Mouse (Mus musculus) neural tube, embryonic 13.5 days (tissue): ENCODE measurements around the gene Rab2b. TPM values are rescaled to one million over a fixed set of nuclear protein-coding genes. Genes with fewer than 3 reads are reported as not detected.

Source experiments
- ATAC-seq: fragments of 200-750 bp; cut with Nextera tagmentation; 2 replicates; pipeline ENCODE4 v1.8.0; 2017; ENCODE audit warnings: low read depth, mild to moderate bottlenecking, moderate TSS enrichment, moderate library complexity
- H3K27ac ChIP-seq: fragments of 300-500 bp; sonication (generic); replicated peaks from 2 replicates; pipeline ENCODE4 v1.5.1; 2015; ENCODE audit warnings: moderate library complexity, mild to moderate bottlenecking, inconsistent platforms
- H3K27me3 ChIP-seq: fragments of 300-500 bp; sonication (generic); 2 replicates; pipeline ENCODE4 v1.6.1; 2015; ENCODE audit warnings: mild to moderate bottlenecking, inconsistent platforms
- H3K36me3 ChIP-seq: fragments of 300-500 bp; sonication (generic); 2 replicates; pipeline ENCODE4 v1.6.1; 2015; ENCODE audit warnings: mild to moderate bottlenecking, inconsistent platforms
- H3K4me1 ChIP-seq: fragments of 300-500 bp; sonication (generic); replicated peaks from 2 replicates; pipeline ENCODE4 v1.6.1; 2015; ENCODE audit warnings: inconsistent platforms
- H3K4me2 ChIP-seq: fragments of 300-500 bp; sonication (generic); 2 replicates; pipeline ENCODE4 v1.6.1; 2015; ENCODE audit warnings: inconsistent platforms, mild to moderate bottlenecking, moderate library complexity
- H3K4me3 ChIP-seq: fragments of 300-500 bp; sonication (generic); 2 replicates; pipeline ENCODE4 v1.5.1; 2015; ENCODE audit warnings: mild to moderate bottlenecking, inconsistent platforms
- H3K9ac ChIP-seq: fragments of 300-500 bp; sonication (generic); 2 replicates; pipeline ENCODE4 v1.6.1; 2015; ENCODE audit warnings: moderate library complexity, mild to moderate bottlenecking, inconsistent platforms
- H3K9me3 ChIP-seq: fragments of 300-500 bp; sonication (generic); 2 replicates; pipeline ENCODE4 v1.6.1; 2016; ENCODE audit warnings: inconsistent platforms
- WGBS: fragments of 180-500 bp; shearing (Covaris S2); methylation state at CpG from one replicate; pipeline ENCODE4 v1.1.7; 2015; 5-methylcytosine and 5-hydroxymethylcytosine counted together
- polyA plus RNA-seq: library from polyadenylated mRNA; unstranded; fragments of >200 nt; fragmentation: Nextera tagmentation; extraction: Ambion mirVana; gene quantifications from 2 replicates; pipeline ENCODE4 v1.2.1, GENCODE M21; 2015

Rab2b gene
- polyA plus RNA-seq, 1 experiment from 2014 or later, result 57.2 TPM

- no peak for ATAC-seq
Observed at GRCm38 (mm10) chr14:52256311-52257175, 22.8 kb downstream of the Rab2b start.

GRCm38 (mm10) chr14:52246129-52246528 is 33.2 kb downstream of the Rab2b start:
- 88% methylated on average over 4 of the region's 4 CpGs for WGBS
- no peaks in the 10 kb centered on the region for H3K9me3 ChIP-seq
- ATAC-seq, result no peak
- no peaks in the 10 kb centered on the region for H3K36me3 ChIP-seq
- H3K27ac ChIP-seq, result no peak overlapping the region
- H3K4me1 ChIP-seq, result peaks cover 24% of the 10 kb centered on the region
- H3K4me2 ChIP-seq, result no peak overlapping the region
- no peak overlapping the region for H3K4me3 ChIP-seq
- H3K9ac ChIP-seq, result no peak overlapping the region
- no peaks in the 10 kb centered on the region for H3K27me3 ChIP-seq

More at GRCm38 (mm10) chr14:52256311-52257175, 22.8 kb downstream of the Rab2b start:
- peak overlapping the region; percentile 94 for H3K4me3 ChIP-seq
- H3K9ac ChIP-seq, result peak overlapping the region; percentile 95
- H3K9me3 ChIP-seq, result no peaks in the 10 kb centered on the region
- H3K27ac ChIP-seq, result peak overlapping the region; percentile 95
- peak overlapping the region; percentile 64 for H3K4me2 ChIP-seq
- 7% methylated on average over 18 of the region's 18 CpGs for WGBS
- no peaks in the 10 kb centered on the region for H3K27me3 ChIP-seq
- H3K36me3 ChIP-seq, result peaks cover 6% of the 10 kb centered on the region
- H3K4me1 ChIP-seq, result peaks cover 24% of the 10 kb centered on the region

GRCm38 (mm10) chr14:52244690-52245042 is 34.7 kb downstream of the Rab2b start:
- Histone ChIP-seq H3K4me1 (peaks cover 24% of the 10 kb centered on the region), H3K27ac (peak overlapping the region; percentile 69; the same call in 1 of the 2 replicates), H3K9ac (peak overlapping the region; percentile 89), H3K4me2 (peak overlapping the region; percentile 90), H3K9me3 (no peaks in the 10 kb centered on the region), H3K27me3 (no peaks in the 10 kb centered on the region), H3K4me3 (peak overlapping the region; percentile 84), H3K36me3 (no peaks in the 10 kb centered on the region)
- WGBS, result 17% methylated on average over 7 of the region's 7 CpGs
- ATAC-seq, result peak; percentile 82; the same call in 1 of the 2 replicates

- no peaks in the 10 kb centered on the region for H3K36me3 ChIP-seq
- no peaks in the 10 kb centered on the region for H3K9me3 ChIP-seq
- no peaks in the 10 kb centered on the region for H3K27me3 ChIP-seq
- H3K4me1 ChIP-seq, result peaks cover 24% of the 10 kb centered on the region
- peak overlapping the region; percentile 75 for H3K27ac ChIP-seq
- H3K4me2 ChIP-seq, result peak overlapping the region; percentile 90
- peak overlapping the region; percentile 89 for H3K9ac ChIP-seq
- WGBS, result under 1% methylated on average over 32 of the region's 32 CpGs
- peak overlapping the region; percentile 84 for H3K4me3 ChIP-seq
- peak; percentile 100 for ATAC-seq
Observed at GRCm38 (mm10) chr14:52244041-52244689, 35.2 kb downstream of the Rab2b start.

GRCm38 (mm10) chr14:52236216-52236615 is 43.1 kb downstream of the Rab2b start:
- WGBS, result 98% methylated on average over 1 of the region's 1 CpGs
- H3K36me3 ChIP-seq, result peaks cover 62% of the 10 kb centered on the region

GRCm38 (mm10) chr14:52235165-52235564 is 44.2 kb downstream of the Rab2b start:
- Histone ChIP-seq H3K9ac (no peak overlapping the region), H3K27me3 (no peaks in the 10 kb centered on the region), H3K4me1 (no peaks in the 10 kb centered on the region), H3K27ac (no peak overlapping the region), H3K9me3 (no peaks in the 10 kb centered on the region), H3K4me2 (no peak overlapping the region), H3K4me3 (no peak overlapping the region), H3K36me3 (peaks cover 72% of the 10 kb centered on the region)
- 96% methylated on average over 7 of the region's 7 CpGs for WGBS
- no peak for ATAC-seq

More at GRCm38 (mm10) chr14:52236216-52236615, 43.1 kb downstream of the Rab2b start:
- Histone ChIP-seq H3K27me3 (no peaks in the 10 kb centered on the region), H3K4me1 (no peaks in the 10 kb centered on the region), H3K9me3 (no peaks in the 10 kb centered on the region), H3K4me3 (no peak overlapping the region), H3K27ac (no peak overlapping the region), H3K9ac (no peak overlapping the region), H3K4me2 (no peak overlapping the region)
- no peak for ATAC-seq

- Histone ChIP-seq H3K4me1 (no peaks in the 10 kb centered on the region), H3K27ac (no peak overlapping the region), H3K4me2 (no peak overlapping the region), H3K4me3 (no peak overlapping the region), H3K9ac (no peak overlapping the region), H3K9me3 (no peaks in the 10 kb centered on the region), H3K27me3 (no peaks in the 10 kb centered on the region), H3K36me3 (peaks cover 96% of the 10 kb centered on the region)
- no peak for ATAC-seq
- 90% methylated on average over 6 of the region's 6 CpGs for WGBS
Observed at GRCm38 (mm10) chr14:52232249-52232648, 47.1 kb downstream of the Rab2b start.

GRCm38 (mm10) chr14:52225972-52226371 is 53.4 kb downstream of the Rab2b start:
- WGBS, result 94% methylated on average over 2 of the region's 2 CpGs
- ATAC-seq, result no peak
- Histone ChIP-seq H3K36me3 (peaks cover 96% of the 10 kb centered on the region), H3K27me3 (no peaks in the 10 kb centered on the region), H3K9me3 (no peaks in the 10 kb centered on the region), H3K9ac (no peak overlapping the region), H3K4me1 (no peaks in the 10 kb centered on the region), H3K4me2 (no peak overlapping the region), H3K4me3 (no peak overlapping the region), H3K27ac (no peak overlapping the region)

GRCm38 (mm10) chr14:52217261-52217660 is 62.1 kb downstream of the Rab2b start:
- Histone ChIP-seq H3K27me3 (no peaks in the 10 kb centered on the region), H3K9me3 (no peaks in the 10 kb centered on the region), H3K27ac (no peak overlapping the region), H3K9ac (no peak overlapping the region), H3K4me1 (no peaks in the 10 kb centered on the region), H3K4me2 (no peak overlapping the region), H3K36me3 (peaks cover 94% of the 10 kb centered on the region), H3K4me3 (no peak overlapping the region)
- WGBS, result 89% methylated on average over 5 of the region's 5 CpGs
- ATAC-seq, result no peak

Other genes starting within 250 kb of the Rab2b start
- gene Olfr221, start 237.1 kb downstream of the Rab2b start, polyA plus RNA-seq, result not detected in 2 replicates
- 631 and 750 TPM in 2 replicates for gene Hnrnpc, start 175.5 kb downstream of the Rab2b start, polyA plus RNA-seq
- 45.3 and 52.9 TPM in 2 replicates for gene Rpgrip1, start 168.8 kb downstream of the Rab2b start, polyA plus RNA-seq
- gene Supt16, start 82.1 kb downstream of the Rab2b start, polyA plus RNA-seq, result 43.6 and 53.9 TPM in 2 replicates
- 35.8 and 47.6 TPM in 2 replicates for gene Chd8, start 21.8 kb downstream of the Rab2b start, polyA plus RNA-seq
- gene Tox4, start 399 bp downstream of the Rab2b start, polyA plus RNA-seq, result 52.7 and 58.5 TPM in 2 replicates
- 53.2 and 60.8 TPM in 2 replicates for gene Mettl3, start 25.6 kb upstream of the Rab2b start, polyA plus RNA-seq
- 44.5 and 47.5 TPM in 2 replicates for gene Sall2, start 49.2 kb upstream of the Rab2b start, polyA plus RNA-seq
- not detected in 2 replicates for gene Olfr1513, start 76.9 kb upstream of the Rab2b start, polyA plus RNA-seq
- gene Olfr1512, start 99.6 kb upstream of the Rab2b start, polyA plus RNA-seq, result 0.13 TPM in 1 of 2 replicates, not detected in the other
- 0.33 and 0.47 TPM in 2 replicates for gene Olfr1511, start 117.8 kb upstream of the Rab2b start, polyA plus RNA-seq
- gene Olfr1510, start 134.8 kb upstream of the Rab2b start, polyA plus RNA-seq, result not detected in 2 replicates
- not detected in 2 replicates for gene Olfr1509, start 163.4 kb upstream of the Rab2b start, polyA plus RNA-seq
- gene Olfr1508, start 187.9 kb upstream of the Rab2b start, polyA plus RNA-seq, result not detected in 2 replicates
- gene Olfr1507, start 216.2 kb upstream of the Rab2b start, polyA plus RNA-seq, result not detected in 2 replicates